Mouse (Mus musculus) brain, embryonic 14.5 days (tissue): ENCODE results near the gene Rhox2a.

Experiments used
- CTCF ChIP-seq: fragments of 200-500 bp; IDR thresholded peaks from 2 replicates; pipeline ENCODE4 v1.5.1; 2012; ENCODE audit warnings: inconsistent platforms, mild to moderate bottlenecking, moderate library complexity, borderline replicate concordance; ENCODE audit not compliant: insufficient read depth, insufficient read length; ENCODE audit errors: extremely low read depth
- POLR2A ChIP-seq: fragments of 200-500 bp; IDR thresholded peaks from 2 replicates; pipeline ENCODE4 v1.6.1; 2012; ENCODE audit warnings: mild to moderate bottlenecking, inconsistent platforms, borderline replicate concordance; ENCODE audit not compliant: poor library complexity, insufficient read depth, insufficient read length, severe bottlenecking; ENCODE audit errors: extremely low read depth

DNA sequence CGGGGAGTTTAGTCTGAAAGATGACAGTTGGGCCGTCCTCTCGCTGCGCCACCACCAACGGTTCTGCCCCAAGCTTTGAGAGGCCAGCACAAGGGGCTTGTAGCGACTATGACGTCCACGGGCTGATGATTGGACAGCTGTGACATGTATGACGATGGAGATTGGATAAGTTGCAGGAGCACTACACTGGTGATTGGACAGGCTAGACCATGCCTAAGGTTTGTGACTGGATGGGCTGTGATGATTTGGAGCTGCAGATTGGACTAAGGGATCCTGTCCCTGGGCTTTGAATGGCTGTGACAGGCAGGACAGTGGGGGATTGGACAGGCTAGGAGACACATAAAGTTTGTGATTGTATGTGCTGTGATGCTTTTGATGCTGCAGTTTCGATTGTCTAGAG is 33.8 kb upstream of the Rhox2a start, which contains the start of gene Gm9:
- TF ChIP-seq CTCF = no peak
- TF ChIP-seq POLR2A = no peak
